Mouse (Mus musculus) forebrain, postnatal 0 days (tissue): ENCODE data around the gene Papss1. TPM values are rescaled to one million over a fixed set of nuclear protein-coding genes. Genes with fewer than 3 reads are reported as not detected.

Experiments used
- ATAC-seq: fragments of 200-750 bp; cut with Nextera tagmentation; 2 replicates; pipeline ENCODE4 v1.8.0; 2017; ENCODE audit warnings: mild to moderate bottlenecking, moderate library complexity
- DNase-seq: peaks from one replicate; pipeline ENCODE4 v3.0.0-alpha.2; 2015
- H3K27ac ChIP-seq: fragments of 300-500 bp; sonication (generic); 2 replicates; pipeline ENCODE4 v1.5.1; 2014; ENCODE audit warnings: low read depth, mild to moderate bottlenecking, antibody characterized with exemption, low read length, moderate library complexity, mixed read lengths
- H3K27me3 ChIP-seq: fragments of 300-500 bp; sonication (generic); 2 replicates; pipeline ENCODE4 v1.6.1; 2014; ENCODE audit warnings: mild to moderate bottlenecking, low read length, mixed read lengths; ENCODE audit not compliant: insufficient read depth
- H3K36me3 ChIP-seq: fragments of 300-500 bp; sonication (generic); 2 replicates; pipeline ENCODE4 v1.6.1; 2014; ENCODE audit warnings: mild to moderate bottlenecking, moderate library complexity; ENCODE audit not compliant: insufficient read depth
- H3K4me1 ChIP-seq: fragments of 300-500 bp; sonication (generic); 2 replicates; pipeline ENCODE4 v1.6.1; 2014; ENCODE audit warnings: antibody characterized with exemption; ENCODE audit not compliant: insufficient read depth
- H3K4me2 ChIP-seq: fragments of 300-500 bp; sonication (generic); 2 replicates; pipeline ENCODE4 v1.6.1; 2014; ENCODE audit warnings: low read depth, mild to moderate bottlenecking, moderate library complexity
- H3K4me3 ChIP-seq: fragments of 300-500 bp; sonication (generic); 2 replicates; pipeline ENCODE4 v1.5.1; 2014; ENCODE audit warnings: low read depth, low read length, mixed read lengths
- H3K9ac ChIP-seq: fragments of 300-500 bp; sonication (generic); 2 replicates; pipeline ENCODE4 v1.6.1; 2014; ENCODE audit warnings: mild to moderate bottlenecking
- H3K9me3 ChIP-seq: fragments of 300-500 bp; sonication (generic); 2 replicates; pipeline ENCODE4 v1.6.1; 2016; ENCODE audit warnings: low read length
- CTCF ChIP-seq: sonication (generic); IDR thresholded peaks from 2 replicates; pipeline ENCODE4 v1.5.1; 2016; ENCODE audit warnings: antibody characterized with exemption, control low read depth, low read depth
- WGBS: fragments of 180-500 bp; shearing (Covaris S2); extraction: QIAGEN DNeasy Blood & Tissue Kit; methylation state at CpG from one replicate; pipeline ENCODE4 v1.1.7; 2014; 5-methylcytosine and 5-hydroxymethylcytosine counted together
- polyA plus RNA-seq: library from polyadenylated mRNA; unstranded; fragments of >200 nt; fragmentation: Nextera tagmentation; extraction: Ambion mirVana; gene quantifications from 2 replicates; pipeline ENCODE4 v1.2.1, GENCODE M21; 2015
- total RNA-seq: library from RNA; depleted of rRNA; stranded (reverse); fragments of >200 nt; gene quantifications from 2 replicates; pipeline ENCODE4 v1.2.3, GENCODE M21; 2014

Papss1 gene
- total and polyA plus RNA-seq, 2 experiments from 2014 or later: 111 to 137 TPM

GRCm38 (mm10) chr3:131630407-131631317 lies 66.1 kb downstream of the Papss1 start:
- peak; percentile 8 for DNase-seq
- Histone ChIP-seq H3K9me3 (no peaks in the 10 kb centered on the region), H3K27me3 (no peaks in the 10 kb centered on the region), H3K36me3 (peaks cover 29% of the 10 kb centered on the region), H3K4me2 (no peak overlapping the region), H3K4me3 (no peak overlapping the region), H3K27ac (no peak overlapping the region), H3K9ac (no peak overlapping the region), H3K4me1 (no peaks in the 10 kb centered on the region)
- 0 out of 2 replicates have a peak, but pooled peaks have one; percentile 27 for ATAC-seq
- WGBS: 72% methylated on average over 11 of the region's 11 CpGs
- no peak for TF ChIP-seq CTCF

- H3K9me3 ChIP-seq: no peaks in the 10 kb centered on the region
- peaks cover 29% of the 10 kb centered on the region for H3K36me3 ChIP-seq
- ATAC-seq (peak; percentile 76), DNase-seq (peak; percentile 33)
- WGBS: 70% methylated on average over 16 of the region's 16 CpGs
- no peak overlapping the region for H3K27ac ChIP-seq
- no peak overlapping the region for H3K4me3 ChIP-seq
- no peak for TF ChIP-seq CTCF
- H3K4me1 ChIP-seq: no peaks in the 10 kb centered on the region
- H3K27me3 ChIP-seq: no peaks in the 10 kb centered on the region
- no peak overlapping the region for H3K4me2 ChIP-seq
- H3K9ac ChIP-seq: no peak overlapping the region
Measured at GRCm38 (mm10) chr3:131631318-131631870, 66.8 kb downstream of the Papss1 start.

GRCm38 (mm10) chr3:131634091-131634490 lies 69.5 kb downstream of the Papss1 start:
- no peak overlapping the region for H3K9ac ChIP-seq
- no peaks in the 10 kb centered on the region for H3K27me3 ChIP-seq
- no peaks in the 10 kb centered on the region for H3K9me3 ChIP-seq
- no peak for TF ChIP-seq CTCF
- no peak overlapping the region for H3K4me3 ChIP-seq
- DNase-seq: no peak
- H3K4me2 ChIP-seq: no peak overlapping the region
- ATAC-seq: no peak
- WGBS: 92% methylated on average over 2 of the region's 2 CpGs
- H3K27ac ChIP-seq: no peak overlapping the region
- H3K4me1 ChIP-seq: no peaks in the 10 kb centered on the region
- peaks cover 22% of the 10 kb centered on the region for H3K36me3 ChIP-seq

- no peak for ATAC-seq
- WGBS: 47% methylated on average over 5 of the region's 5 CpGs
Measured at GRCm38 (mm10) chr3:131636126-131636525, 71.6 kb downstream of the Papss1 start.

GRCm38 (mm10) chr3:131637008-131637407 lies 72.4 kb downstream of the Papss1 start:
- H3K27ac ChIP-seq: no peak overlapping the region
- WGBS: 83% methylated on average over 3 of the region's 3 CpGs
- no peak for TF ChIP-seq CTCF
- H3K36me3 ChIP-seq: peaks cover 16% of the 10 kb centered on the region
- DNase-seq: no peak
- no peak overlapping the region for H3K4me2 ChIP-seq
- no peak overlapping the region for H3K4me3 ChIP-seq
- ATAC-seq: no peak
- H3K27me3 ChIP-seq: no peaks in the 10 kb centered on the region
- H3K4me1 ChIP-seq: no peaks in the 10 kb centered on the region
- H3K9ac ChIP-seq: no peak overlapping the region
- H3K9me3 ChIP-seq: no peaks in the 10 kb centered on the region

More at GRCm38 (mm10) chr3:131636126-131636525, 71.6 kb downstream of the Papss1 start:
- H3K9ac ChIP-seq: no peak overlapping the region
- H3K4me3 ChIP-seq: no peak overlapping the region
- H3K9me3 ChIP-seq: no peaks in the 10 kb centered on the region
- no peaks in the 10 kb centered on the region for H3K4me1 ChIP-seq
- H3K36me3 ChIP-seq: peaks cover 22% of the 10 kb centered on the region
- no peak for TF ChIP-seq CTCF
- H3K27ac ChIP-seq: no peak overlapping the region
- H3K4me2 ChIP-seq: no peak overlapping the region
- no peaks in the 10 kb centered on the region for H3K27me3 ChIP-seq
- no peak for DNase-seq

GRCm38 (mm10) chr3:131637664-131638063 lies 73.1 kb downstream of the Papss1 start:
- no peak for TF ChIP-seq CTCF
- H3K4me2 ChIP-seq: no peak overlapping the region
- 22% methylated on average over 10 of the region's 10 CpGs for WGBS
- no peak overlapping the region for H3K27ac ChIP-seq
- no peak overlapping the region for H3K4me3 ChIP-seq
- no peak for ATAC-seq
- peaks cover 13% of the 10 kb centered on the region for H3K36me3 ChIP-seq
- no peak for DNase-seq
- no peaks in the 10 kb centered on the region for H3K9me3 ChIP-seq
- no peaks in the 10 kb centered on the region for H3K27me3 ChIP-seq
- no peaks in the 10 kb centered on the region for H3K4me1 ChIP-seq
- H3K9ac ChIP-seq: no peak overlapping the region

GRCm38 (mm10) chr3:131638216-131638615 lies 73.6 kb downstream of the Papss1 start:
- no peak for TF ChIP-seq CTCF
- Histone ChIP-seq H3K9me3 (no peaks in the 10 kb centered on the region), H3K4me2 (no peak overlapping the region), H3K27ac (no peak overlapping the region), H3K36me3 (peaks cover 13% of the 10 kb centered on the region), H3K27me3 (no peaks in the 10 kb centered on the region), H3K4me3 (no peak overlapping the region), H3K9ac (no peak overlapping the region), H3K4me1 (no peaks in the 10 kb centered on the region)
- WGBS: 69% methylated on average over 7 of the region's 7 CpGs
- no peak for ATAC-seq
- DNase-seq: no peak
